Mouse (Mus musculus) liver, postnatal 0 days (tissue): ENCODE results near the gene S1pr2.

Source experiments
- CTCF ChIP-seq: sonication (generic); IDR thresholded peaks from 2 replicates; pipeline ENCODE4 v1.5.1; 2016; ENCODE audit warnings: antibody characterized with exemption, low read depth
- EP300 ChIP-seq: IDR thresholded peaks from 2 replicates; pipeline ENCODE4 v1.6.1; 2016; ENCODE audit warnings: antibody characterized with exemption, low read depth, mild to moderate bottlenecking

- TF ChIP-seq EP300 (no peak), CTCF (no peak)
Observed at GRCm38 (mm10) chr9:20943911-20944310, 32.7 kb downstream of the S1pr2 start.
